Mouse (Mus musculus): ENCODE measurements around the gene Meaf6. TPM values are rescaled to one million over a fixed set of nuclear protein-coding genes. Genes with fewer than 3 reads are reported as not detected.

The Meaf6 gene
- total RNA-seq, 2 experiments from 2014 or later = 110 to 113 TPM

- DNase-seq (ENCODE audit: low spot score in 2 of 2) = no peak
Observed at GRCm38 (mm10) chr4:125136303-125136888, 51.5 kb downstream of the Meaf6 start.

GRCm38 (mm10) chr4:125138321-125138720 is 53.4 kb downstream of the Meaf6 start:
- DNase-seq (ENCODE audit: low spot score in 2 of 2) = no peak

GRCm38 (mm10) chr4:125144211-125144610 is 59.3 kb downstream of the Meaf6 start:
- DNase-seq (ENCODE audit: low spot score in 2 of 2) = no peak

GRCm38 (mm10) chr4:125144627-125145026 is 59.7 kb downstream of the Meaf6 start:
- DNase-seq (ENCODE audit: low spot score in 2 of 2) = peak; percentile 39 to 62

DNA sequence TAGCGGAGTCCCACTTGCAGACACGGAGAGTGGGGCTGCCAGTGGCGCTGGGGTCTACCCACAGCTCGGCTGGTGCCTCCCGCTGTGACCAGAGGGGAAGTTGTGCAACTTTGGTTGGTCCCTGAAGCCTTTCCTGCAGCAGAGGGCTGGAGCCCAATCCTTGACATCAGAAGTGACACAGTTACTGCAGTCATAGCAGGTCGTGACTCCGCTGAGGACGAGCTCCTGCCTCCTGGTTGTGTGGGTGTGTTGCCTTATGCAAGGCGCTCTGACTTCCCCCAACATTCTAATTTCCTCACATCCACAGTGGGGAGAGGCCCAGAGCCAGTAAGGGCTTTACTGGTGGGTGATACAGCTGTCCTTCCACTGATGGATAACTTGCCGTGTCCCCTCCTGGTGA is 60.3 kb downstream of the Meaf6 start:
- DNase-seq (ENCODE audit: low spot score in 2 of 2) = no peak

GRCm38 (mm10) chr4:125147970-125148369 is 63.0 kb downstream of the Meaf6 start:
- DNase-seq (ENCODE audit: low spot score in 2 of 2) = no peak

GRCm38 (mm10) chr4:125149460-125149859 is 64.5 kb downstream of the Meaf6 start:
- no peak for DNase-seq (ENCODE audit: low spot score in 2 of 2)

DNA sequence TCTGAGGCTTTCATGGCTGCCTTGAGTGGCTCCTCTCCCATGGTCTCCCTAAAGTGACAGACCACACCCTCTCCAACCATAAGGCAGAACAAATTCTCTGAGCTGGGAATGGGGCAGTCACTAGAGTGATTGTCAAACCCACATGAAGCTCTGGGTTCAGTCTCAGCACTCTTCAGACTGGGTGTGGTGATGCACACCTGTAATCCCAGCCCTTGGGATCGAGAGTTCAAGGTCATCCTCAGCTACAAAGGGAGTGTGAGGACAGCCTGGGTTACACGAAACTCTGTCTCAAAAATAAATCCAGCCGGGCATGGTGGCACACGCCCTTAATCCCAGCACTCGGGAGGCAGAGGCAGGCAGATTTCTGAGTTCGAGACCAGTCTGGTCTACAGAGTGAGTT is 67.5 kb downstream of the Meaf6 start:
- no peak for DNase-seq (ENCODE audit: low spot score in 2 of 2)

GRCm38 (mm10) chr4:125153659-125154241 is 68.8 kb downstream of the Meaf6 start:
- DNase-seq (ENCODE audit: low spot score in 2 of 2) = no peak

GRCm38 (mm10) chr4:125155646-125156045 is 70.7 kb downstream of the Meaf6 start:
- DNase-seq (ENCODE audit: low spot score in 2 of 2) = no peak

DNA sequence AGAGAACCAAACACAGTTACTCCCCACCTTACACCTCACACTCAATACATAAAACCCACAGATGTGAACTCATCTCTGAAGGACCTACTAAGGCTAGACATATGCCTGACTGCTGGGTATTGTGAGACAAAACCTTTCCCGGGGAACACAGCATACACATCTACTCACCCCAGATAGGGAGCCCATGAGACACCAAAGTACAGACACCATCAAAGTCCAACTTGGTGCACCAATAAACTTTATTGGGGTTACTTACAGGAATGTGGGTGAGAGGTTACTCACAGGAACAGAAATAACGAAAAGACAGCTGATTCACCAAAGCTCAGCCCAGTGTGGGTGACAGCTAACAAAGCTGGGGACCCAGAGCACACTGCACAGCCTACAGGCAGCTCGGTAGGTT is 72.4 kb downstream of the Meaf6 start:
- no peak for DNase-seq (ENCODE audit: low spot score in 2 of 2)

DNA sequence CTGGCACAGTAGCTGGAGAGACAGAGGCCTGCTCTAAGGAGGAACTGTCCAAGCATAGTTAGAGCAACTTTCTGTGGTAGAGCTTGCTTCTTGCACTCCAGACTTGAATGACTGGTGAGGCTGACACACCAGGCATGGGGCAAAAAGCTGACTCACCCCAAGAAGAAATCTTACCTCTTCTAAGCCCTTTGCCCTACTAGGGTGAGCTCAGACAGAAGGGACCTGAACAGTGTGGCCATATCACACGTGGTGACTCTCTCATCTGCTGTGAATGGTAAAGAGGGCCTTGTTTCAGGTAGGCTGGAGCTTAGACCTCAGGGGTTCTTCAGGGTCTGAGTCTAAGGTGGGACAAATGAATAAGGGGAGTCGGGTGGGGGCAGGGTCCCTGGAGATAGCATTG is 73.1 kb downstream of the Meaf6 start:
- no peak for DNase-seq (ENCODE audit: low spot score in 2 of 2)

- DNase-seq (ENCODE audit: low spot score in 2 of 2) = peak in 1 of 2 experiments; percentile 38
Observed at GRCm38 (mm10) chr4:125158581-125159317, 73.8 kb downstream of the Meaf6 start.

GRCm38 (mm10) chr4:125160320-125160950 is 75.5 kb downstream of the Meaf6 start:
- DNase-seq (ENCODE audit: low spot score in 2 of 2) = peak; percentile 86 to 89

- no peak for DNase-seq (ENCODE audit: low spot score in 2 of 2)
Observed at GRCm38 (mm10) chr4:125160951-125161331, 76.0 kb downstream of the Meaf6 start.

- DNase-seq (ENCODE audit: low spot score in 2 of 2) = no peak
Observed at GRCm38 (mm10) chr4:125161392-125161791, 76.5 kb downstream of the Meaf6 start.

- no peak for DNase-seq (ENCODE audit: low spot score in 2 of 2)
Observed at GRCm38 (mm10) chr4:125162701-125163100, 77.8 kb downstream of the Meaf6 start.

Other genes starting within 250 kb of the Meaf6 start
- gene Yrdc, start 234.5 kb upstream of the Meaf6 start, total RNA-seq (2021) = 10 to 100 TPM; 28.0 to 28.4 TPM
- gene 1110065P20Rik, start 233.9 kb upstream of the Meaf6 start, total RNA-seq (2021) = 100 to 1,000 TPM; 101 to 106 TPM
- gene Maneal, start 223.0 kb upstream of the Meaf6 start, total RNA-seq (2021) = 10 to 100 TPM; 44.3 to 46.1 TPM
- gene Epha10, start 204.2 kb upstream of the Meaf6 start, total RNA-seq (2021) = 10 to 100 TPM; 16.1 to 23.6 TPM
- 10 to 100 TPM; 16.8 to 17.5 TPM for gene 9930104L06Rik, start 148.1 kb upstream of the Meaf6 start, total RNA-seq (2021)
- gene Cdca8, start 145.8 kb upstream of the Meaf6 start, total RNA-seq (2021) = 1 to 10 TPM; 3.3 to 3.4 TPM
- 10 to 100 TPM; 13.0 to 18.6 TPM for gene Rspo1, start 98.7 kb upstream of the Meaf6 start, total RNA-seq (2021)
- 10 to 100 TPM; 62.6 to 71.7 TPM for gene Gnl2, start 68.5 kb upstream of the Meaf6 start, total RNA-seq (2021)
- 1 to 10 TPM in 1 of 2 experiments, under 1 TPM in 1; 0.76 to 2.0 TPM for gene Dnali1, start 19.4 kb upstream of the Meaf6 start, total RNA-seq (2021)
- gene Snip1, start 18.5 kb upstream of the Meaf6 start, total RNA-seq (2021) = 10 to 100 TPM; 13.7 to 15.1 TPM
- 1 to 10 TPM; 1.2 to 1.9 TPM for gene Zc3h12a, start 42.7 kb downstream of the Meaf6 start, total RNA-seq (2021)

Data from layer of hippocampus, postnatal 14 days (tissue).